Mouse (Mus musculus) testis, adult 2 months (tissue): ENCODE results near the gene Plbd2. TPM values are rescaled to one million over a fixed set of nuclear protein-coding genes. Genes with fewer than 3 reads are reported as not detected.

Experiments
- H3K27ac ChIP-seq: fragments of 200-500 bp; 2 replicates; pipeline ENCODE4 v1.5.1; 2012; ENCODE audit warnings: low read depth, low read length; ENCODE audit not compliant: control insufficient read depth, insufficient read depth
- H3K27me3 ChIP-seq: fragments of 200-500 bp; 2 replicates; pipeline ENCODE4 v1.6.1; 2012; ENCODE audit warnings: mild to moderate bottlenecking, low read length, moderate library complexity; ENCODE audit not compliant: control insufficient read depth, insufficient read depth
- H3K36me3 ChIP-seq: fragments of 200-500 bp; 2 replicates; pipeline ENCODE4 v1.6.1; 2012; ENCODE audit warnings: mild to moderate bottlenecking, low read length; ENCODE audit not compliant: control insufficient read depth, insufficient read depth
- H3K4me1 ChIP-seq: fragments of 200-500 bp; 2 replicates; pipeline ENCODE4 v1.6.1; 2012; ENCODE audit warnings: low read length; ENCODE audit not compliant: control insufficient read depth, insufficient read depth
- H3K4me3 ChIP-seq: fragments of 200-500 bp; 2 replicates; pipeline ENCODE4 v1.5.1; 2012; ENCODE audit warnings: low read depth, mild to moderate bottlenecking, low read length, moderate library complexity, mixed read lengths; ENCODE audit not compliant: control insufficient read depth
- CTCF ChIP-seq: fragments of 200-500 bp; IDR thresholded peaks from 2 replicates; pipeline ENCODE4 v1.5.1; 2012; ENCODE audit warnings: low read depth, mild to moderate bottlenecking, inconsistent platforms, low read length, moderate library complexity; ENCODE audit not compliant: control insufficient read depth, insufficient read depth, insufficient replicate concordance
- POLR2A ChIP-seq: fragments of 200-500 bp; IDR thresholded peaks from 2 replicates; pipeline ENCODE4 v1.6.1; 2012; ENCODE audit warnings: low read depth, mild to moderate bottlenecking, inconsistent platforms, low read length, moderate library complexity; ENCODE audit not compliant: control insufficient read depth
- polyA plus RNA-seq: library from polyadenylated mRNA; depleted of rRNA; stranded (reverse); fragments of >200 nt; gene quantifications from 2 replicates; pipeline ENCODE4 v1.2.3, GENCODE M21; 2012

The Plbd2 gene
- polyA plus RNA-seq, 1 experiment: 86.2 TPM

- Histone ChIP-seq H3K27ac (no peak overlapping the region), H3K27me3 (no peaks in the 10 kb centered on the region), H3K4me1 (no peaks in the 10 kb centered on the region), H3K4me3 (no peak overlapping the region), H3K36me3 (no peaks in the 10 kb centered on the region)
- TF ChIP-seq CTCF (no peak), POLR2A (no peak)
Measured at GRCm38 (mm10) chr5:120534071-120534685, 30.8 kb upstream of the Plbd2 start.

- Histone ChIP-seq H3K36me3 (no peaks in the 10 kb centered on the region), H3K4me3 (no peak overlapping the region), H3K27ac (no peak overlapping the region), H3K27me3 (no peaks in the 10 kb centered on the region), H3K4me1 (no peaks in the 10 kb centered on the region; the same call in 1 of the 2 replicates)
- TF ChIP-seq CTCF (no peak), POLR2A (no peak)
Measured at GRCm38 (mm10) chr5:120531631-120532030, 28.2 kb upstream of the Plbd2 start.

GRCm38 (mm10) chr5:120527296-120527964 is 24.0 kb upstream of the Plbd2 start:
- no peak for TF ChIP-seq CTCF
- H3K4me3 ChIP-seq: no peak overlapping the region
- H3K27ac ChIP-seq: no peak overlapping the region
- no peaks in the 10 kb centered on the region; the same call in 1 of the 2 replicates for H3K4me1 ChIP-seq
- no peaks in the 10 kb centered on the region for H3K36me3 ChIP-seq
- H3K27me3 ChIP-seq: no peaks in the 10 kb centered on the region

- Histone ChIP-seq H3K4me3 (no peak overlapping the region), H3K27me3 (no peaks in the 10 kb centered on the region), H3K36me3 (no peaks in the 10 kb centered on the region), H3K27ac (no peak overlapping the region), H3K4me1 (no peaks in the 10 kb centered on the region; the same call in 1 of the 2 replicates)
- no peak for TF ChIP-seq POLR2A
- no peak for TF ChIP-seq CTCF
Measured at GRCm38 (mm10) chr5:120526311-120526710, 22.9 kb upstream of the Plbd2 start.

- H3K4me3 ChIP-seq: no peak overlapping the region
Measured at GRCm38 (mm10) chr5:120525737-120526136, 22.3 kb upstream of the Plbd2 start.

GRCm38 (mm10) chr5:120524736-120525135 is 21.3 kb upstream of the Plbd2 start:
- no peak overlapping the region for H3K27ac ChIP-seq
- TF ChIP-seq POLR2A (no peak), CTCF (no peak)
- H3K36me3 ChIP-seq: no peaks in the 10 kb centered on the region
- no peaks in the 10 kb centered on the region; the same call in 1 of the 2 replicates for H3K4me1 ChIP-seq
- H3K4me3 ChIP-seq: no peak overlapping the region
- H3K27me3 ChIP-seq: no peaks in the 10 kb centered on the region

More at GRCm38 (mm10) chr5:120525737-120526136, 22.3 kb upstream of the Plbd2 start:
- Histone ChIP-seq H3K36me3 (no peaks in the 10 kb centered on the region), H3K27ac (no peak overlapping the region), H3K4me1 (no peaks in the 10 kb centered on the region; the same call in 1 of the 2 replicates), H3K27me3 (no peaks in the 10 kb centered on the region)
- peak; percentile 13; the same call in 1 of the 2 replicates for TF ChIP-seq CTCF
- no peak for TF ChIP-seq POLR2A

- peak; percentile 65; the same call in 1 of the 2 replicates for TF ChIP-seq CTCF
- no peak for TF ChIP-seq POLR2A
- no peak overlapping the region for H3K27ac ChIP-seq
- peaks cover 2% of the 10 kb centered on the region; the same call in 1 of the 2 replicates for H3K4me1 ChIP-seq
- no peaks in the 10 kb centered on the region for H3K36me3 ChIP-seq
- H3K27me3 ChIP-seq: no peaks in the 10 kb centered on the region
- no peak overlapping the region for H3K4me3 ChIP-seq
Measured at GRCm38 (mm10) chr5:120522649-120523048, 19.2 kb upstream of the Plbd2 start.
